Mouse (Mus musculus): ENCODE measurements around the gene Zglp1. TPM values are rescaled to one million over a fixed set of nuclear protein-coding genes. Genes with fewer than 3 reads are reported as not detected.
"Not testable (repeated sequence)": the region's sequence is repeated elsewhere in the genome, so short reads cannot be mapped to it uniquely, and the experiment has no call there.

The Zglp1 gene
- total RNA-seq, 2 experiments from 2014 or later = not detected

DNA sequence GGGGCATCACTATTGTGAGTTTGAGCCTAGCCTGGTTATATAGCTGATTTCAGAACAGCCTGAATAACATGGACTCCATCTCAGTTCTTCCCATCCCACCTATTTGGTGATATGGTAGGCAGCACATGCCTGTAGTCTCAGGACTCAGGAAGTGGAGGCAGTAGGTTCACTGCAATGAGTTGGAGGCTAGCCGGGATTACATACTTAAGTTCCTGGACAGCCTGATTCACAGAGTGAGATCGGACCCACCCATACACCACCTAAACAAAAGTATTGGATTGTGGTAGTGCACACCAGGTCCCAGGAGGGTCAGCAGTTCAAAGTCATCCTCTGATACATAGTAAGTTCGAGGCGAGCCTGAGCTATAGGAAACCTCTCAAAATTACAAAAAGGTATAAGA, 5.7 kb upstream of the Zglp1 start:
- DNase-seq = no peak

DNA sequence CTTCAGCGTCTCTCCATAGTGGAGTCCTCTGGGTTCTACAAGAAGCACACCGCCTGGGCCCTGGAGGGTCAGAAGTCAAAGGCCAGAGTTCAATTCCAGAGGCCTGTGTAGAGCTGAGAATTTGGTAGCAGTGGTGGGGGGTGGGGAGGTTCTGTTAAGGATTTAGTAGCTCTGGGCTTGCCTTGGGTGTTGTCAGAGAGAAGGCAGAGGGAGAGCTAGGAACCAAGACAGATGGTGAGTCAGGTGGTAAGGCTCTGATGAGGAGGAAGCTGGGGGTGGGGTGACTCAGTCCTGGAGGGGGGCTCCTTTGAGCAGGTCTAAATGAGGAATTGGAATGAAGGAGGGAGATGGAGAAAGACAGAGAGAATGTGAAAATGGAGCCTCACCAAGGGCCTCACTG, 4.0 kb downstream of the Zglp1 start:
- DNase-seq = no peak

DNA sequence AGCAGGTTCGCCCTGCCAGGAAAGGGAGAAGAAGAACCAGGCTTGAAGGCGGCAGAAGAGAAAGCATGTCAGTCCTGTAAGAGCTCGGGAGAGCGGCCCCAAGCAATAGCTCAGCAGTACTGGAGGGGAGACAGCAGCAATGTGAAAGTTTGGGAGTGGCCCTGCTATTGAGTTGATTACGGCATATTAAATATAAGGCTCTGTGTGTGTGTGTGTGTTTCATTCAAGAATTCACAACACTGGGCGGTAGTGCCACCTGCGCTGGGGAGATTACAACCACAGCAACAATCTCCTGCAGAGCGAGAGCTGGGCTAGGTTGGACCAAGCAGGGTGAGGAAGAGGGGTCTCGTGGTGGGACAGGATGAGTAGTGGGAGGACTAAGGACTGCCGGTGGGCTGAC, 15.3 kb downstream of the Zglp1 start:
- no peak for DNase-seq

DNA sequence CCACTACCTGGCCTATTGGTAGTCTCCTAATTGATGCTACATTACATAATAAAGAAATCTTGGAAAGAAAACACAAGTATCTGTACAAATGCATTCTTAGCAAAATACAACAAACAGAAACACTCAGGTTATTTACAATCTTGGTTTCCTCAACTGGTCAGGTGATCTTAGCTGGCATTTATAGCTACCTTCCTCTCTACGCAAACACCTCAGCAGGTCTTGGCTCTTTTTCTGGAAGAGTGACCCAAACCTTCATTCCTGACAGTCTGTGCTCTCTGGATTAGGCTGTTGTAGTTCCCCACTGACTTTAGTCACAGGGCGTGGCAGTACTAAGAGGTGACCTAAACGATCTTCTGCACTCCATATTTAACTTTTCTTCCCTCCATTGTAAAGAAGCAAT, 21.7 kb downstream of the Zglp1 start:
- DNase-seq = no peak

DNA sequence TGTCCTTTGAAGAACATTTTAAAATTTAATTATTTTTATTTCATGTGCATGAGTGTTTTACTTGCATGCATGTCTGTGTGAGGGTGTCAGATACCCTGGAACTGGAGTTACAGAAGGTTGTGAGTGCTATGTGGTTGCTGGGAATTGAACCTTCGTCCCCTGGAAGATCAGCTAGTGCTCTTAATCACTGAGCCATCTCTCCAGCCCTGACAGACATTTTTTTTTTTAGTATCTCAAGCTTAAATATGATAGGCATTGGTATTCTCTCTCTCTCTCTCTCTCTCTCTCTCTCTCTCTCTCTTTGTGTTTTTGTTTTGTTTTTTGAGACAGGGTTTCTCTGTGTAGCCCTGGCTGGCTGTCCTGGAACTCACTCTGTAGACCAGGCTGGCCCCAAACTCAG, 22.1 kb downstream of the Zglp1 start:
- DNase-seq = not testable (repeated sequence)

DNA sequence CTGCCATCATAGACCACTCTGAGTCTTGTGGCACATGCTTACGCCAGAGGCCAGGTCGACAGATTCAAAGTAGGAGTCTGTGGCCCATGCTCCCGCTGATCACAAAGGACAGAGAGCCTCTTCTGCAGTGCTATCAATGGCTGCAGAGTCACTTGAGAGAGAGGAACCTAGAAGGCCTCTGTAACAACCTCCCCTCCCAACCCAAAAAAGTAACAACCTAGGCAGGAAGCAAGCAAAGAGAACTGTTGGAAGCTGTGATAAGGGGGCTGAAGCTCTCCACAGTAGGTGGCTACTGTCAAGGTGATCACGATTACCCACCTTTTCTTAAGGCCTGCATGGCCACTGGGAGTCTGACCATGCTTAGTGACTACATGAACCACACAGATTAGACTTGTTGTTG, 23.3 kb downstream of the Zglp1 start:
- DNase-seq = no peak

DNA sequence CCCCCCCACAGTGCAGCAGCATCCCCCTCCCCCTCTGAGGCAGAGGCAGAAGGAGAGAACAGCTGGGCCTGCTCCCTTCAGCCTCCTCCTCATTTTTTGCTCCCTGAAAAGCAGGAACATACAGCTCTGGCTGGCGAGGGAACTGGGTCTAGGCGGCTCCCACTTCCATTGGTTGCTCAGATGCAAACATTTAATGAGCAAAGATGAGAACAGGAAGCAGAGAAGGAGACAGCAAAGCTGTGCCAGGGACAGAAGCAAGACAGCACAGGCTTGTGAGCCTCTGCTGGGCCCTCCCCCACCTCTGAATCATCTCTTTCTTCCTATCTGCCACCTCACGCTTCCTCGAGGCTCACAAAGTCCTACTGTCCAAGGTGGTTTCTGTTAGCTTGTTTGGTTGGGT, 25.6 kb downstream of the Zglp1 start:
- DNase-seq = peak in 1 of 2 experiments; percentile 56

DNA sequence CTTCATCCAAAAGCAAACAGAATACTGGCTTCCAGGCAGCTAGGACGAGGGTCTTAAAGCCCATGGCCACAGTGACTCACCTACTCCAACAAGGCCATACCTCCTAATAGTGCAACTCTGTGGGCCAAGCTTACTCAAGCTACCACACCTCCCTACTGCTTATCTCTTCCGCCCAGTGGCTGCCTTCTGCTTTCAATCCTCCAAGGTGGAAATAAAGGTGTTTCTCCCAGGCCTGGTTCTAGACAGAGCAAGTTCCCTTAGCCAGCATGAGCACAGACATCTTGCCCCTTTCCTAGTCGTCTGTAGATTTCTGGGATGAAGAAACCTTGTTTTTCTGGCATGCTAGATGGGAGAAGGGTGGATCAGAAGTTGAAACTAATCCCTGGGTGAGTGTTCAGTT, 27.1 kb downstream of the Zglp1 start:
- DNase-seq = no peak

DNA sequence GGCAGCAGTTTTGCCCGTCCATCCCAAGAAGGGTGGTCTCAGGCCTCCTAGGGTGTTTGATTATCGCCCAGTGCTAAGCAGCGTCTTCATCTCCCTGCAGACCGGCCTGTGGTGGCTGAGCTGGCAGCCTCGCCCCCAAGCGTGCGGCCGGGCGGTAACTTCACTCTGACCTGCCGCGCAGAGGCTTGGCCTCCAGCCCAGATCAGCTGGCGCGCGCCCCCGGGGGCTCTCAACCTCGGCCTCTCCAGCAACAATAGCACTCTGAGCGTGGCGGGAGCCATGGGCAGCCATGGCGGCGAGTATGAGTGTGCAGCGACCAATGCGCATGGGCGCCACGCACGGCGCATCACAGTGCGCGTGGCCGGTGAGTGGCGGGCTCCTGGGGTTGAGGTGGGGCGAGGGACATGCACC, 29.4 kb downstream of the Zglp1 start:
- peak in 1 of 2 experiments; percentile 37 for DNase-seq

DNA sequence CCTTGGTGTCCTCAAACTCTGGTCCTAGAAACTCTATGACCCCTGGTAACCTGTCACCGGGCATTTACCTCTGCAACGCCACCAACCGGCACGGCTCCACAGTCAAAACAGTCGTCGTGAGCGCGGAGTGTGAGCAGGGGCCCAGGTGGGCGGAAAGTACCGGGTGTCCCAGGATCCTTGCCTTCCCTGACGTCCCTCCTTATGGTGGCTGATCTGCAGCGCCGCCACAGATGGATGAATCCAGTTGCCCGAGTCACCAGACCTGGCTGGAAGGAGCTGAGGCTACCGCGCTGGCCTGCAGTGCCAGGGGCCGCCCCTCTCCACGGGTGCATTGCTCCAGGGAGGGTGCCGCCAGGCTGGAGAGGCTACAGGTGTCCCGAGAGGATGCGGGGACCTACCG, 30.2 kb downstream of the Zglp1 start:
- no peak for DNase-seq

DNA sequence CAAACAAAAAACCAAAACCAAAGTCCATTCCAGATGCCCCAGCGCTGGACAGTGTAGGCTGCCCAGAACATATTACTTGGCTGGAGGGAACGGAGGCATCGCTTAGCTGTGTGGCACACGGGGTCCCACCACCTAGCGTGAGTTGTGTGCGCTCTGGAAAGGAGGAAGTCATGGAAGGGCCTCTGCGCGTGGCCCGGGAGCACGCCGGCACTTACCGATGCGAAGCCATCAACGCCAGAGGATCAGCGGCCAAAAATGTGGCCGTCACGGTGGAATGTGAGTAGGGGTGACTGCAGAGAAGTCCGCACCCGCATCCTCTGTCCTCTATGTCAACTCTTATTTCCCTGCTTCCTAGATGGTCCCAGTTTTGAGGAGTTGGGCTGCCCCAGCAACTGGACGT, 30.7 kb downstream of the Zglp1 start:
- DNase-seq = no peak

DNA sequence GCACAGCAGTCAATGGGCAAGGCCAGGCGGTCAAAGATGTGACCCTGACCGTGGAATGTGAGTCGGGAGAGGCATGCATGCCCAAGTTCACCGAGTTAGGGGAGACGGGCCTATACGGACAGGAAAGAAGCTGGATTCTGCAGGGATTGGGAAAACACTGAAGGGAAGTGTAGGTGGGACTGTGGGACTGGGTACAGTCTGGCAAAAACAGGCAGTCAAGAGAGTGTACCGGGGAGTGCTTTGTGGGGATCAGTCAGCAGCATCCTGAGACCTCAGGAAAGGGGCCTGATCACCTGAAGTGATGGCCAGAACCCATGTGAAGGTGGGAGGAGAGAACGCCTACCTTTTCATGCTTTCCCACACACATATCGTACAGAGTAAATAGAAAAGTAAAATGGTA, 31.3 kb downstream of the Zglp1 start:
- DNase-seq = no peak

DNA sequence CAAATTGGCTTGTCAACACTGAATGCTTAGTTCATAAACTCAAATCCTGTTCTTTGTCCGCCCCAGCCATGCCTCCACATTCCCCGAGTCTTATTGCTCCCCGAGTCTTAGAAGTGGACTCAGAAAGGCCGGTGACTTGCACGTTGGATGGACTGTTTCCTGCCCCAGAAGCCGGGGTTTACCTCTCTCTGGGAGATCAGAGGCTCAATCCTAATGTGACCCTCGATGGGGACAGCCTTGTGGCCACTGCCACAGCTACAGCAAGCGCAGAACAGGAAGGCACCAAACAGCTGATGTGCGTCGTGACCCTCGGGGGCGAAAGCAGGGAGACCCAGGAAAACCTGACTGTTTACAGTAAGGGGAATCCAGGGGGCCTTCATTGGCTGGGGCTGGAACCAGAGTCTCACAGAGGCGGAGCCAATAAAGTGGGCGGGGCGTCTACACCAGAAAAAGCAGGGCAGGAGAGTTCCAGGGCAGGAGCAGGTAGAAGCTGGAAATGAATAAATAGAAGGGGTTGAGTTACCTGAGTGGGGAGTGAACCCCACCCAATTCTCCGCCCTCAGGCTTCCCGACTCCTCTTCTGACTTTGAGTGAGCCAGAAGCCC, 32.3 kb downstream of the Zglp1 start:
- no peak for DNase-seq

DNA sequence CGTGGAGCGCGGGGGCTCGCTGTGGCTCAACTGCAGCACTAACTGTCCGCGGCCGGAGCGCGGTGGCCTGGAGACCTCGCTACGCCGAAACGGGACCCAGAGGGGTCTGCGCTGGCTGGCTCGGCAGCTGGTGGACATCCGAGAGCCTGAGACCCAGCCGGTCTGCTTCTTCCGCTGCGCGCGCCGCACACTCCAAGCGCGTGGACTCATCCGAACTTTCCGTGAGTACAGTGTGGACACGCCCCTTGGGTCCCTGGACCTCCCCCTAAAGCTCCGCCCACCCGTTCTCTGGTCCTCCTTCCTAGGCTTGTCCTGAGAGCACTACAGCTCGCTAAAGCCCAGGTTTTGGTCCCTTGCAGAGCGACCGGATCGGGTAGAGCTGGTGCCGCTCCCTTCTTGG, 33.8 kb downstream of the Zglp1 start:
- DNase-seq = peak; percentile 92 to 94

DNA sequence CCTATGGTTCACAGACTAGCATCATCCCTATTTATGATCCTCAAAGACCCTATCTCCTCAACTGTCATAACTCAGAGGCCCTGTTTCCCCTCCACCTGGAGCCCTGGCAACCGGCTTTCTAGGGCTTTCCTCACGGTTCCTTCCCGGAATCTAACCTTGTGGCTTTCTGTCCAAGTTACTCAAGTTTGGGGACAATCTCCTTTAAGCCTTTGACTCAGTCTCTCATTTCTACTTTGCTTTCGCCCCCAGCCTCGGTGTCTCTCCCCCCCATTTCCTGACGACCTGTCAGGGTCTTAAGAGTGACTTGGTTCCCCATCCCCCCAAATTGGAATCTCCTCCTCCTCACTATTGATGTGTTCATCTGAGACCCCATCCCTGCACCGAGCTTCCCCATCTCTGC, 34.4 kb downstream of the Zglp1 start:
- no peak for DNase-seq

DNA sequence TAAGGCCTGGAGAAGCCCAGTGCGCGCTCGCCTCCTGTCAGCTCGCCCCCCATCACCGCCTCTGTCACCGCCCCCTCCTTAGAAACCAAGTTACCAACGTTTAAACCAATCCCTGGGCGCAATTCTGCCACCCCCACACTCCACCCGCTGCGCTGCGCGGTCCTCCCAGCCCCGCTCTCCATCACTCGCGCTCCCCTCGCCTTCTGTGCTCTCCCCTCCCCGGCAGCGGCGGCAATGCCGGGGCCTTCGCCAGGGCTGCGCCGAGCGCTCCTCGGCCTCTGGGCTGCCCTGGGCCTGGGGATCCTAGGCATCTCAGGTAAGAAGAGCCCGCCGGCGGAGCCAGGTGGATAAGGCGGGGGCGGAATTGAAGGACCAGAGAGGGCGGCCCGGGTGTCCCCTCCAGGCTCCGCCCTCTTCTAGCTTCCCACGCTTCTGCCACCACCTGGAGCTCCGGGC, 35.0 kb downstream of the Zglp1 start, which contains the start of gene Icam5:
Icam5 (plus strand) TSS at position 178 of the 456 bp plus-strand sequence.
- DNase-seq = peak in 1 of 2 experiments; percentile 38

DNA sequence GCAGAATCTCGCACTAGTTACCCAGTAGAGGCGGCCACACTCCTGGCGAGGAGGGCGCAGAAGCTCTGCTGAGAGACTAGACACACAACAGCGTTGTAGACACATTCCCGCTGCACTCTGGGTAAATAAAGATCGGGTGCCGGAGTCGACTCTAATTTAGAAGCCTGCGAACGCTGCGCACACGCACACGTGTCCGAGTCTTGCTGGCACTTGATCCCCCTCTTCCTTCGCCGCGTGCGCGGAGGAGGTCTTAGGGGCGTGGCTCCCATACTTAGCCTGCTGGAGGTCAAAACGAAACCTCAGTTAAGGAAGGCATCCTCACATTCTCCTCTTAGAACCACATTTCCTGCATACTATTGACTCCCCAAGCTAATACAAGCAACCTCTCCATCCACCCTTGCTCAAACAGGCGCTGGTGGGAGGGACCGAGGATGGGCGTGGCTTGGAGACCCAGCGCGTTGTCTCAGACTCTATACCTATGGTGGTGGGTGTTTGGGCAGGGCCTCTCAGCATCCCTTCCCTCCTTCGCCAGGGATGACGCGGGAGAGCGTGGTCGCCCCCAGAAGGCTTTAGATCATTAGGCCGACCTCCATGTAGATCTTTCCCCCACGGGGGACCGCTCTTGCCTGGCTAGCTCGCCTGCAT, 35.5 kb downstream of the Zglp1 start:
- DNase-seq = peak; percentile 71 to 73

DNA sequence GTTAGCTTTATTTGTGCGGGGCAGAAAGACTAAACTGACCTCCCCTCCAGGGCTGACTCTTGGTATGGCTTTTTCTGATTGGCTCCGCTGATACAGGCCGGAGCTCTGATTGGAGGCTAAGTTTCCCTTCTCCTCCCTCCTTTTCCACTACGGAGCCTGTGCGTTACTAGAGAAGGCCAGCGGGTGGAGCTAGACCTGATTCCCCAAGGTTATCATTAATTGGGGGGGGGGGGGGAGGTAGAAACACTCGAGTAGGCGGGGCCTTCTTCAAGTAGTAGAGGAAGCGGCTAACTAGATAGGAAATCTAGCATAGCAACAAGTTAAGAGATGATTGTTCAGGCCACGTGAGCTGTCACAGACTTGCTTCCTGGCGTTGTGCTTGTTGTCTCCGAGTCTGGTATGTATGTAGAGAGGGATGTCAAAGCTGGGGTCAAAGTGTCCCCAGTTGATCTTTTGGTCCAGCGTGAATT, 36.1 kb downstream of the Zglp1 start:
- peak; percentile 83 to 89 for DNase-seq

DNA sequence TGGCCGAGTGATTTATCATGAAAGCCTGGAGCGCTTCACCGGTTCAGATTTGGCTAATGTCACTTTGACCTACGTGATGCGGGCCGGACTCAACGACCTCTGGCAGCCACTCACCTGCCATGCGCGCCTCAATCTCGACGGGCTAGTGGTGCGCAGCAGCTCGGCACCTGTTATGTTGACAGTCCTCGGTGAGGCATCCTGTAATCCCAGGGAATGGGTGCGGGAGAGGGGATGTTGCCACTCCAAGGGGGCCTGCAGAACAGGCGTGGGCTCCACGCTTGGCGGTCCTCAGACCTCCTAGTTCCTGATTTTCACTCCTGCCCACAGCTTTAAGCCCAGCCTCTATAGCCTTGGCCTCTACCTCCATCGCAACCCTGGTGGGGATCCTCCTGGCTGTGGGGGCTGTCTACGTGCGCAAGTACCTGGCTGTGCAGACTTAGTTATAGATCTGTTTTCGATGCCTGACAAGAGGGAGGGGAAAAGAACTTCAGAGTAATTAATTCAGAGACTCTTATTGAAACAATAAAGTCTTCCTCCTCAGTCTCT, 36.8 kb downstream of the Zglp1 start:
- no peak for DNase-seq

DNA sequence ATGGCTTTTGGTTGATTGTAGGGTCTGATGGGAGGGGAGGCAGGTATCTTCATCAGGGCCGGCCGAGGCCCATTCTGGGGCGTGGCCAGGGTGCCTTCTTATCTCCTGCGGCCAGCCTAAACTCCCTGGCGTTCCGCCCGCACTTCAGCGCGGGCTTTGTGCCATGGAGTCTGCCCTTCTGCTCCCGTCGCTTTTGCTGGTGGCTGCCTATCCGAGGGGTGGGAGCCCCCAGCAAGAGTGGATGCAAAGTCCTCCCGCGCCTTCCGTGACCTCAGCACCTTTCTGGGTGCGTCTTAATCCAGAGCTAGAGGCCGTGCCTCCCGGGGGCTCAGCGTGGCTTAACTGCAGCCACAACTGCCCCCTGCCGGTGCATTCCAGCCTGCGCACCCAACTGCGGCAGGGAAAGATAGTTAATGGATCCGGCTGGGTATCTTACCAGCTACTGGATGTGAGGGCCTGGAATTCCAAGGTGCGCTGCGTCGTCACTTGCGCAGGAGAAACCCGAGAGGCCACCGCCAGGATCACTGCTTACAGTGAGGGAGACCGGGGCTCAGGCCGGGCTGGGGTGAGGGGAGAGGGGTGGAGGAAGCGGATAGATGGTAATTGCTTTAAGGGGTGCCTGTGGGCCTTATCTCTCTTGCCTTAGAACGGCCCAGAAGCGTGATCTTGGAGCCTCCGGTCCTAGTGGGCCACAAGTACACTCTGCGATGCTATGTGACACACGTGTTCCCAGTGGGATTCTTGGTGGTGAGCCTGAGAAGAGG, 37.4 kb downstream of the Zglp1 start, which contains the start of gene Icam4:
Icam4 (plus strand) TSS at position 83 of the 764 bp plus-strand sequence.
- peak; percentile 89 to 91 for DNase-seq

DNA sequence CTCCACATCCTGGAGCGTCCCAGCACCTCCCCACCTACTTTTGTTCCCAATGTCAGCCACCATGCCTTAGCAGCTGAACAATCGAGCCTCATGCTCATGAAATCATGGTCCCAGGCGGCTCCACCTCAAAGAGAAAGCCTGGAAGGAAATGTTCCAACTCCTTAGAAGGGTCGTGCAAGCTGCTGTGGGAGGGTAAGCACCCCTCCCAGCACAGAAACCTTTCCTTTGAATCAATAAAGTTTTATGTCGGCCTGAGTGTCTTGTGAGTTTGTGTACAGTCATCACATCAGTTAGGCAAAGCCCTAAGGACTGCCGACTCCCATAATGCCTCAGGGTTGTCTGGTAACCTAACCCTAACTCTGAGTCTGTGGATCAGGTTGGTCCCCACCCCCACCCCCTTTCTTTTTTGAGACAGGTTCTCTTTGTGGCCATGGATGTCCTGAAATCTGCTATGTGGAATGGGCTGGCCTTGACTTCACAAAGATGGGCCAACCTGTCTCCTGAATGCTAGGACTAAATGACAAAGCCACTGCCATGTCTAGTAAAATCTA, 38.3 kb downstream of the Zglp1 start:
- DNase-seq = no peak

DNA sequence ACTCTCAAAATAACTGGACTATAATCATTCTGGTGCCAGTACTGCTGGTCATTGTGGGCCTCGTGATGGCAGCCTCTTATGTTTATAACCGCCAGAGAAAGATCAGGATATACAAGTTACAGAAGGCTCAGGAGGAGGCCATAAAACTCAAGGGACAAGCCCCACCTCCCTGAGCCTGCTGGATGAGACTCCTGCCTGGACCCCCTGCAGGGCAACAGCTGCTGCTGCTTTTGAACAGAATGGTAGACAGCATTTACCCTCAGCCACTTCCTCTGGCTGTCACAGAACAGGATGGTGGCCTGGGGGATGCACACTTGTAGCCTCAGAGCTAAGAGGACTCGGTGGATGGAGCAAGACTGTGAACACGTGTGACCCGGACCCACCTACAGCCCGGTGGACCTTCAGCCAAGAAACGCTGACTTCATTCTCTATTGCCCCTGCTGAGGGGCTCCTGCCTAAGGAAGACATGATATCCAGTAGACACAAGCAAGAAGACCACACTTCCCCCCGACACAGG, 39.1 kb downstream of the Zglp1 start:
- no peak for DNase-seq

All from adrenal gland, postnatal 36 days (tissue).